Mouse (Mus musculus): Measurements from ENCODE around the gene Cadps2. TPM values are rescaled to one million over a fixed set of nuclear protein-coding genes. Genes with fewer than 3 reads are reported as not detected.

The Cadps2 gene
- polyA plus RNA-seq, 1 experiment from 2014 or later: 3.4 TPM

DNA sequence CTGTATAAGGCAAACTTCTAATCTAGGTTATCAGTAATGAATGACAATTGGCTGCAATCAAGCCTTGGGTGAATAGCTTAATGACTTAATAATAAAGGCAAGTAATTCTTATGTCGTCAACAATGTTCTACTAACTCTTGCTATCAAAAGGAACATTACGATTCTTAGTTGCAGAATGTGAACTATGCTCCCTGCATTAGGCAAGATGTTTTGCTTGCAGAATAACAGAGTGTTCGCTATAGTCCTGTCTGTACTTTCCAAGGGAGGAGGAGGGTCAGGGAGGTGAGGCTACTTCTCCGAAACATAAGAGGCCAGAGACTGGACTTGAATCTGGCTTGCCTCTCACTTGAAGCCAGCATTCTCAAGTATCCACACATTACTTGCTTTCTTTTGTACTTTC lies 446.5 kb downstream of the Cadps2 start:
- H3K4me1 ChIP-seq: no peaks in the 10 kb centered on the region
- no peak overlapping the region for H3K4me2 ChIP-seq (replicated peaks)
- no peaks in the 10 kb centered on the region for H3K36me3 ChIP-seq
- H3K4me3 ChIP-seq: no peak overlapping the region
- H3K9ac ChIP-seq: no peak overlapping the region
- 80% methylated on average over 4 of the region's 4 CpGs for WGBS
- no peaks in the 10 kb centered on the region for H3K27me3 ChIP-seq (replicated peaks)
- H3K9me3 ChIP-seq: no peaks in the 10 kb centered on the region
- no peak for ATAC-seq (ENCODE audit: low FRiP score, low read depth)
- no peak overlapping the region for H3K27ac ChIP-seq

DNA sequence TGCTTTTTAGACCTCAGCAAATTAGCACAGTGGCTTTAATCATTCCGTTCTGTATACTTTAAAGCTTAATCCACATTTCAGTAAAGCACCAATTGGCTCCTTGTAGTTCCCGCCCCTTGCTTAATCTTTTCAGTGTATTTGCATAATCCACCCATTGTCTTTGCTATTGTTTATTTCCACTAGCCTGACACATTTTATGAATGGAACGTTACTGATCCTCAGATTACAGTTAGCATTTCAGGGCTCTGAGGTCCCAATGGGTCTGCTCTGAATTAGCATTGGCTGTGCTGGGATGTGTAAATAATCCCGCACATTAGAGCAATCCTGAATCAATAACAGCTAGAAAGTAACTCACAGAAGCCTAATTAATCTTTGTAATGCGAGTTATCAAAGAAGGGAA lies 452.5 kb downstream of the Cadps2 start:
- no peaks in the 10 kb centered on the region for H3K9me3 ChIP-seq
- no peak overlapping the region for H3K9ac ChIP-seq
- H3K27ac ChIP-seq: no peak overlapping the region
- no peaks in the 10 kb centered on the region for H3K27me3 ChIP-seq (replicated peaks)
- WGBS: 54% methylated on average over 5 of the region's 5 CpGs
- no peak overlapping the region for H3K4me2 ChIP-seq (replicated peaks)
- ATAC-seq (ENCODE audit: low FRiP score, low read depth): no peak
- H3K4me1 ChIP-seq: peaks cover 7% of the 10 kb centered on the region; the same call in 1 of the 2 replicates
- H3K36me3 ChIP-seq: no peaks in the 10 kb centered on the region
- no peak overlapping the region for H3K4me3 ChIP-seq

DNA sequence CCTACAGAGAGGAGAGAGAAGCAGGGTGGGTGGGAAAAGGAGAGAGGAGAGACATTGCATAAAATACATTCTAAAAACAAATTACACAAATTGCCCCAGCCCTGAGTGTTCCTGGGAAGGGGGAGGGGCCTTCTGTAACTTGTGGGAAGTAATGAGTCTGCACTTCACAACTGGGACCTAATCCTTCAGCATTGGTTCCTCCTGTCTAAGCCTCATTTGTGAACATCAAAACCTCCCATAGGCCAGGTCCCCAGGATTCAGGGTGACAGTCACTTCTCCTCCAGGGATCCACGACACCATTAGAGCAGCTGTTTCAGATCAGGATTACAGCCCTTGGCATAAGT lies 456.2 kb downstream of the Cadps2 start:
- no peaks in the 10 kb centered on the region for H3K9me3 ChIP-seq
- H3K9ac ChIP-seq: no peak overlapping the region
- no peaks in the 10 kb centered on the region for H3K27me3 ChIP-seq (replicated peaks)
- H3K4me3 ChIP-seq: no peak overlapping the region
- peaks cover 7% of the 10 kb centered on the region; the same call in 1 of the 2 replicates for H3K4me1 ChIP-seq
- no peaks in the 10 kb centered on the region for H3K36me3 ChIP-seq
- peak; percentile 63 for ATAC-seq (ENCODE audit: low FRiP score, low read depth)
- WGBS: 28% methylated on average over 1 of the region's 1 CpGs
- H3K4me2 ChIP-seq (replicated peaks): peak overlapping the region; percentile 36
- H3K27ac ChIP-seq: no peak overlapping the region

DNA sequence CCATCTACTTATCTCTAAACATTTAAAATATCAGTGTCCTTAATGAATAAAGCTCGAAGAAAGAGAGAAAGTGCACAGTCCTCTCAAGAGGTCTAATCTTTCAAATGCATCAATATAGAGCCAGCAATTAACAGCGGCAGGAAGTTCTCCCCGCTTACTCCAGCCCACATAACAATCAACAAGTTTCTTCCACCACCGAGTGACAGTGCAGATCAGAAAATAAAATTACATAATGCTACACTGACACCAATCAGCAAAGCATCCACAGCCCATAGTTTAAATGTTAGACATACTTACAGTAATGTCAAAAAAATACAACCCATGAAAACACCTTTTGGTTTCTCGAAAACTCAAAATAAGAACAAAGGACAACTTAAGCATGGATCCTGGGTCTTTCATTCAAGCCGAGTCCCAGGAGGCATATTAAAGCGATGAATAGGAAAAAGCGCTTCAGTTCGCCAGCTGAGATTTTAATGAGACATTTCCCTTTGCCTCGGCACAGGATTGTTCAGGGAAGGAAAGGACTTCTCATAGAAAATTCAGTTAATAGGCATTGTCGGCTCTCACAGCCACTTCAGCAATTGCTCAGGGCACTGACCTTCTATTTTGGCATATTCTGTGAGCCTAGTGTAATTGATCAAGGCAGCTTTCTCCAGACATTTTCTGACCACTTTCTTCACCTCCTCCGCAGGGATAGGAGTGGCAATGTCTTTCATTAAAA lies 456.8 kb downstream of the Cadps2 start:
- Histone ChIP-seq H3K4me1 (peaks cover 7% of the 10 kb centered on the region; the same call in 1 of the 2 replicates), H3K9ac (no peak overlapping the region), H3K4me2 (replicated peaks) (peak overlapping the region; percentile 36), H3K36me3 (no peaks in the 10 kb centered on the region), H3K27me3 (replicated peaks) (no peaks in the 10 kb centered on the region), H3K27ac (no peak overlapping the region), H3K4me3 (no peak overlapping the region), H3K9me3 (no peaks in the 10 kb centered on the region)
- WGBS: 16% methylated on average over 12 of the region's 12 CpGs
- ATAC-seq (ENCODE audit: low FRiP score, low read depth): peak; percentile 69; the same call in 1 of the 2 replicates

DNA sequence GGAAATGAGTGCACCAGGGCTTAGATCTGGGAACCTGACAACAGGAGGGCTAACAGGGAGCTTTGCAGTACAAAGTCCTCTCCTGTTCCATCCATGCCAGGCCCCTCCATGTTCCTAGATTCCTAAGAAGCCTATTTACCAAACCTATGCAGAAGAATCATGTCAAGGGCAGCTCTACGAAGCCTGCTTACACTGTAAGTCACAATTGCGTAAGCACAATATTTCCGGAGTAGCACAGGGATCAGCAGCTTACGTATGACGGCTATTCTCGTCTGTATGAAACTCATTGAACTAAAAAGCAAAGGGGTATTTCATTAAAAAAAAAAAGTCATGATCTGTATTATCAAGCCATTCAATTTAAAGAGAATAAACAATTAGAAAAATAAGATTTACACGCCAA lies 462.9 kb downstream of the Cadps2 start:
- Histone ChIP-seq H3K36me3 (no peaks in the 10 kb centered on the region), H3K4me2 (replicated peaks) (no peak overlapping the region), H3K9me3 (no peaks in the 10 kb centered on the region), H3K9ac (no peak overlapping the region), H3K27me3 (replicated peaks) (no peaks in the 10 kb centered on the region), H3K4me3 (no peak overlapping the region), H3K4me1 (no peaks in the 10 kb centered on the region), H3K27ac (no peak overlapping the region)
- no peak for ATAC-seq (ENCODE audit: low FRiP score, low read depth)
- 95% methylated on average over 7 of the region's 7 CpGs for WGBS

- no peak overlapping the region for H3K4me2 ChIP-seq (replicated peaks)
- no peak overlapping the region for H3K9ac ChIP-seq
- no peak overlapping the region for H3K4me3 ChIP-seq
- ATAC-seq (ENCODE audit: low FRiP score, low read depth): peak; percentile 56; the same call in 1 of the 2 replicates
- no peaks in the 10 kb centered on the region for H3K36me3 ChIP-seq
- H3K9me3 ChIP-seq: no peaks in the 10 kb centered on the region
- H3K27ac ChIP-seq: no peak overlapping the region
- 58% methylated on average over 8 of the region's 8 CpGs for WGBS
- H3K4me1 ChIP-seq: no peaks in the 10 kb centered on the region
- H3K27me3 ChIP-seq (replicated peaks): no peaks in the 10 kb centered on the region
These were observed 477.3 kb downstream of the Cadps2 start for GRCm38 (mm10) chr6:23361842-23362451.

- H3K9ac ChIP-seq: no peak overlapping the region
- 47% methylated on average over 2 of the region's 2 CpGs for WGBS
These were observed 478.6 kb downstream of the Cadps2 start for GRCm38 (mm10) chr6:23360596-23360995.

GRCm38 (mm10) chr6:23356141-23356540 lies 483.1 kb downstream of the Cadps2 start:
- H3K9ac ChIP-seq: no peak overlapping the region
- 44% methylated on average over 4 of the region's 4 CpGs for WGBS
- H3K27ac ChIP-seq: no peak overlapping the region
- no peak overlapping the region for H3K4me3 ChIP-seq
- H3K27me3 ChIP-seq (replicated peaks): no peaks in the 10 kb centered on the region
- H3K9me3 ChIP-seq: no peaks in the 10 kb centered on the region
- H3K36me3 ChIP-seq: no peaks in the 10 kb centered on the region
- no peak overlapping the region for H3K4me2 ChIP-seq (replicated peaks)
- ATAC-seq (ENCODE audit: low FRiP score, low read depth): no peak
- H3K4me1 ChIP-seq: peaks cover 5% of the 10 kb centered on the region; the same call in 1 of the 2 replicates

More at GRCm38 (mm10) chr6:23360596-23360995, 478.6 kb downstream of the Cadps2 start:
- H3K4me2 ChIP-seq (replicated peaks): no peak overlapping the region
- no peak overlapping the region for H3K4me3 ChIP-seq
- no peaks in the 10 kb centered on the region for H3K27me3 ChIP-seq (replicated peaks)
- no peaks in the 10 kb centered on the region for H3K9me3 ChIP-seq
- peak; percentile 11; the same call in 1 of the 2 replicates for ATAC-seq (ENCODE audit: low FRiP score, low read depth)
- no peaks in the 10 kb centered on the region for H3K36me3 ChIP-seq
- no peaks in the 10 kb centered on the region for H3K4me1 ChIP-seq
- no peak overlapping the region for H3K27ac ChIP-seq

DNA sequence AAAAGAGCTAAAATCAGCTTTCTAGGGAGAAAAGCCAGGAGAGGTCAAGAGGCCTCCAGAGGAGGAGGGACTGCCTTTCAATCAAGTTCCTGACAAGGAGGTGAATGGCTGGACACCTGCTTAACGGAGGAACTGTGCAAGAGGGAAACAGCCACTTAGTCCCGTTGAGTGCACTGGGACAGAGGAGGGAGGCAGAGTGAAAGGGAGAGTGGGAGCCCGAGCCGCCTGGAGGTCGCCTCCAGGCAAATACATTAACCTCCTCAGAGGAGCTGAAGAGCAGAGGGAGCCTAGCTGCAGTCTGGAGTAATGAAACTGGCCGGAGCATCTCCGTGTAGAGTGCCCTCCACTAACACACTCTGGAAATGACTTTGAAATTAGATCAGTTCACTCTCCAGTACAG lies 485.7 kb downstream of the Cadps2 start:
- WGBS: 3% methylated on average over 7 of the region's 7 CpGs
- H3K27ac ChIP-seq: no peak overlapping the region
- peak; percentile 81 for ATAC-seq (ENCODE audit: low FRiP score, low read depth)

DNA sequence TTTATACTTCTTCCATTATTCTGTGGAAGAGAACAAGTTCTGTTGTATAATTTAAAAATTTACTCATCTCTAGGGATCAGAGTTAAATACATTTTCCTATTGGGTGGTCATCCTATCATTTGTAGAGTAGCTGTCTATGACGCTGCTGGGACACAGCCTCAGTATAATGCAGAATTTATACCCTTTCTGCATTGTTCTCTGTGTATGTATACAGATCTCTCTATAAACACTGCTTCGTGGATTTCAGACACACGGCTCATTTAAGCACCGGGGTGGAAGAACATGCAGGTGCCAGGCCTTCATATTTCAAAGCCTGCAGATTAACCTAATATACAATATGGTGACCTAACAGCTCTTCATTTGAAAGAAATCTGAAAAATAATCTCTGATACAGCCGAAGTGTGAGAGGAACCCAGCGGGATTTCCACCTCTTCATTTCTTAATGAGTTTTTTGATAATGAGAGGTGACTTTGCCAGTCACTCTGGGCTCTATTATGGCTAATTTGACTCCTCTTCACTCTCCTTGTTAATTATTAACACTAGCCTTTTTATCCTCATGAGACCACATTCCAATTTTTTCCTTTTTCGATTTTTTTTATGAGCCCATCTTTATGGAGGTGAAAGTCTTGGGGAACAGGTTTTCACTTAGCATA lies 501.7 kb downstream of the Cadps2 start:
- Histone ChIP-seq H3K9ac (no peak overlapping the region), H3K4me3 (no peak overlapping the region), H3K27me3 (replicated peaks) (no peaks in the 10 kb centered on the region), H3K4me2 (replicated peaks) (no peak overlapping the region), H3K36me3 (no peaks in the 10 kb centered on the region), H3K9me3 (no peaks in the 10 kb centered on the region), H3K27ac (no peak overlapping the region), H3K4me1 (no peaks in the 10 kb centered on the region)
- WGBS: 67% methylated on average over 7 of the region's 7 CpGs
- ATAC-seq (ENCODE audit: low FRiP score, low read depth): no peak

More for the DNA sequence above, 485.7 kb downstream of the Cadps2 start:
- no peaks in the 10 kb centered on the region for H3K9me3 ChIP-seq
- peaks cover 5% of the 10 kb centered on the region; the same call in 1 of the 2 replicates for H3K4me1 ChIP-seq
- H3K36me3 ChIP-seq: no peaks in the 10 kb centered on the region
- H3K4me2 ChIP-seq (replicated peaks): no peak overlapping the region
- H3K9ac ChIP-seq: no peak overlapping the region
- no peak overlapping the region for H3K4me3 ChIP-seq
- H3K27me3 ChIP-seq (replicated peaks): no peaks in the 10 kb centered on the region

DNA sequence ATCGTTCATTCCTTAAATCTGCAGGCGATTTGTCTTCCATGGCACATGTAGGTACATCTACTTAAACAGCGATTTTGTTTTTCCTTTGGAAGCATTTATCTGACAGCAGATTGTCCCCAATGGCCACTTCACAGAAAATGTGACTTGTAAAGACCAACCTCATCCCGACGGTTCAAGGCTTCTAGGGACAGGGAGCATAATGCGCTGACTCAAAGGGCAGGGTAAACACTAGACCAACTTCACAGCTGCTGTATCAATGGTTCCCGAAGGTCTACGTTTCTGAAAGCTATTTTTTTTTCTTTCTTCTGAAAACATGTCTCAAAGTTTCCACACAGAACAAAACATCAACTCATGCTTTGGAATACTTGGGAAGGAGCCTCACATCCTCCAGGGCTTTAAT lies 524.3 kb downstream of the Cadps2 start:
- Histone ChIP-seq H3K4me3 (no peak overlapping the region), H3K9me3 (no peaks in the 10 kb centered on the region), H3K36me3 (no peaks in the 10 kb centered on the region), H3K27ac (no peak overlapping the region), H3K27me3 (replicated peaks) (no peaks in the 10 kb centered on the region), H3K4me2 (replicated peaks) (no peak overlapping the region), H3K4me1 (no peaks in the 10 kb centered on the region), H3K9ac (no peak overlapping the region)
- 81% methylated on average over 8 of the region's 8 CpGs for WGBS
- ATAC-seq (ENCODE audit: low FRiP score, low read depth): no peak

GRCm38 (mm10) chr6:23314291-23314690 lies 524.9 kb downstream of the Cadps2 start:
- H3K9ac ChIP-seq: no peak overlapping the region
- no peak for ATAC-seq (ENCODE audit: low FRiP score, low read depth)
- no peak overlapping the region for H3K27ac ChIP-seq
- no peak overlapping the region for H3K4me3 ChIP-seq
- WGBS: 73% methylated on average over 5 of the region's 5 CpGs
- H3K27me3 ChIP-seq (replicated peaks): no peaks in the 10 kb centered on the region
- no peaks in the 10 kb centered on the region for H3K9me3 ChIP-seq
- H3K4me2 ChIP-seq (replicated peaks): no peak overlapping the region
- H3K36me3 ChIP-seq: no peaks in the 10 kb centered on the region
- H3K4me1 ChIP-seq: no peaks in the 10 kb centered on the region
